Mouse (Mus musculus) spleen, adult 2 months (tissue): ENCODE data around the gene Tex9.

Experiments used
- CTCF ChIP-seq: fragments of 200-500 bp; IDR thresholded peaks from 2 replicates; pipeline ENCODE4 v1.5.1; 2011; ENCODE audit warnings: mild to moderate bottlenecking, inconsistent platforms; ENCODE audit not compliant: insufficient read depth, insufficient read length, insufficient replicate concordance; ENCODE audit errors: extremely low read depth
- POLR2A ChIP-seq: fragments of 200-500 bp; IDR thresholded peaks from 2 replicates; pipeline ENCODE4 v1.6.1; 2011; ENCODE audit warnings: low read depth, low read length, inconsistent platforms

DNA sequence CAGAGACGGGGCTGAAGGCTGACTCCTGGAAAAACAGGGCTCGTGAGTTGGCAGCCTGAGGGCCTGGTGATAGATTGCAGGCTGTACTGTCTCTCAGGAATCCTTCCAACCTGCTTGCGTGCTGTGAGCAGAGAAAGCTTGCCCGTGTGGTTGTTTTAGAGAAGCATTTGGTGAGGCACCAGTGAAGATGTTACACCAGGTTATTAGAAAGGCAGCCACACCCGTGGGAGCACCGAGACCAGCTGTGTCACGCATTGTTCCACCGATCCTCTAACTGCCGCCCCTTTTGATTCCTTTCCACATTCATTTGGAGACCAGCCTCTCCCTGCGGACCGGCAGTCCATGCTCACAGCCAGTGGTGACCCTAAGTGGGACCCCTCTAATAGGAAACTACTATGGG lies 69.7 kb downstream of the Tex9 start:
- TF ChIP-seq POLR2A = no peak
- TF ChIP-seq CTCF = no peak
